Mouse (Mus musculus): ENCODE results near the gene Dnajb11.

Dnajb11 gene

GRCm38 (mm10) chr16:22883441-22883840 is 25.8 kb downstream of the Dnajb11 start:
- DNase-seq: no peak

GRCm38 (mm10) chr16:22885356-22885755 is 27.7 kb downstream of the Dnajb11 start:
- no peak for DNase-seq

- no peak for DNase-seq
Observed at GRCm38 (mm10) chr16:22886726-22887125, 29.1 kb downstream of the Dnajb11 start.

- DNase-seq: no peak
Observed at GRCm38 (mm10) chr16:22888835-22889234, 31.2 kb downstream of the Dnajb11 start.

GRCm38 (mm10) chr16:22889716-22890115 is 32.1 kb downstream of the Dnajb11 start:
- no peak for DNase-seq

- DNase-seq: no peak
Observed at GRCm38 (mm10) chr16:22890683-22891510, 33.3 kb downstream of the Dnajb11 start, which contains the start of gene Ahsg. Gene Ahsg, plus strand, starts transcription at chr16:22891277.

- DNase-seq: no peak
Observed at GRCm38 (mm10) chr16:22891733-22892154, 34.1 kb downstream of the Dnajb11 start.

GRCm38 (mm10) chr16:22894095-22894494 is 36.5 kb downstream of the Dnajb11 start:
- no peak for DNase-seq

GRCm38 (mm10) chr16:22896618-22897017 is 39.0 kb downstream of the Dnajb11 start:
- no peak for DNase-seq

GRCm38 (mm10) chr16:22899346-22899745 is 41.7 kb downstream of the Dnajb11 start:
- no peak for DNase-seq

- no peak for DNase-seq
Observed at GRCm38 (mm10) chr16:22899866-22900570, 42.4 kb downstream of the Dnajb11 start.

- no peak for DNase-seq
Observed at GRCm38 (mm10) chr16:22901326-22901725, 43.7 kb downstream of the Dnajb11 start.

GRCm38 (mm10) chr16:22909290-22909689 is 51.6 kb downstream of the Dnajb11 start:
- DNase-seq: no peak

GRCm38 (mm10) chr16:22911986-22912385 is 54.3 kb downstream of the Dnajb11 start:
- peak in 1 of 2 experiments; percentile 47 for DNase-seq

GRCm38 (mm10) chr16:22912886-22913285 is 55.2 kb downstream of the Dnajb11 start:
- DNase-seq: no peak

GRCm38 (mm10) chr16:22914276-22914675 is 56.6 kb downstream of the Dnajb11 start:
- no peak for DNase-seq

GRCm38 (mm10) chr16:22918034-22918433 is 60.4 kb downstream of the Dnajb11 start, which contains the start of gene Fetub:
Gene Fetub, plus strand, starts transcription at chr16:22918334.
- DNase-seq: no peak

- DNase-seq: no peak
Observed at GRCm38 (mm10) chr16:22918664-22919312, 61.1 kb downstream of the Dnajb11 start.

- DNase-seq: peak; percentile 40 to 70
Observed at GRCm38 (mm10) chr16:22919971-22920854, 62.6 kb downstream of the Dnajb11 start.

GRCm38 (mm10) chr16:22921761-22922160 is 64.1 kb downstream of the Dnajb11 start:
- no peak for DNase-seq

GRCm38 (mm10) chr16:22922433-22922832 is 64.8 kb downstream of the Dnajb11 start:
- DNase-seq: no peak

All from lung, postnatal 4 days (tissue).